Mouse (Mus musculus): ENCODE results near the gene Dhdh. TPM values are rescaled to one million over a fixed set of nuclear protein-coding genes. Genes with fewer than 3 reads are reported as not detected.
"Not testable (repeated sequence)": the region's sequence is repeated elsewhere in the genome, so short reads cannot be mapped to it uniquely, and the experiment has no call there.

Dhdh gene
- polyA plus RNA-seq, 1 experiment from 2014 or later = 4.5 TPM

- WGBS = 69% methylated on average over 18 of the region's 18 CpGs
- 0 out of 2 replicates have a peak overlapping the region, but pooled peaks have one; percentile 40 for H3K9ac ChIP-seq
- H3K27me3 ChIP-seq = no peaks in the 10 kb centered on the region
- peaks cover 17% of the 10 kb centered on the region for H3K36me3 ChIP-seq
- H3K27ac ChIP-seq = no peak overlapping the region
- H3K9me3 ChIP-seq = no peaks in the 10 kb centered on the region
- peaks cover 36% of the 10 kb centered on the region for H3K4me1 ChIP-seq
- ATAC-seq (ENCODE audit: insufficient number of reproducible peaks, insufficient read depth, low FRiP score, low TSS enrichment, low read depth) = 0 out of 2 replicates have a peak, but pooled peaks have one; percentile 21
- peak overlapping the region; percentile 30 for H3K4me2 ChIP-seq
- H3K4me3 ChIP-seq = peak overlapping the region; percentile 9; the same call in 1 of the 2 replicates
These were observed 34.5 kb upstream of the Dhdh start for GRCm38 (mm10) chr7:45522957-45523676.

- ATAC-seq (ENCODE audit: insufficient number of reproducible peaks, insufficient read depth, low FRiP score, low TSS enrichment, low read depth) = no peak
- H3K4me2 ChIP-seq = peak overlapping the region; percentile 61
- H3K36me3 ChIP-seq = peaks cover 17% of the 10 kb centered on the region
- no peaks in the 10 kb centered on the region for H3K9me3 ChIP-seq
- H3K9ac ChIP-seq = peak overlapping the region; percentile 73; the same call in 1 of the 2 replicates
- peaks cover 36% of the 10 kb centered on the region for H3K4me1 ChIP-seq
- H3K27me3 ChIP-seq = no peaks in the 10 kb centered on the region
- WGBS = 53% methylated on average over 16 of the region's 16 CpGs
- H3K27ac ChIP-seq = peak overlapping the region; percentile 92
- peak overlapping the region; percentile 51 for H3K4me3 ChIP-seq
These were observed 33.7 kb upstream of the Dhdh start for GRCm38 (mm10) chr7:45522194-45522752.

GRCm38 (mm10) chr7:45521728-45522184 is 33.2 kb upstream of the Dhdh start:
- H3K9ac ChIP-seq = peak overlapping the region; percentile 73
- peak; percentile 78 for ATAC-seq (ENCODE audit: insufficient number of reproducible peaks, insufficient read depth, low FRiP score, low TSS enrichment, low read depth)
- no peaks in the 10 kb centered on the region for H3K27me3 ChIP-seq
- H3K4me3 ChIP-seq = peak overlapping the region; percentile 51
- H3K4me2 ChIP-seq = peak overlapping the region; percentile 61
- H3K4me1 ChIP-seq = peaks cover 34% of the 10 kb centered on the region
- no peaks in the 10 kb centered on the region for H3K9me3 ChIP-seq
- under 1% methylated on average over 28 of the region's 28 CpGs for WGBS
- peak overlapping the region; percentile 92 for H3K27ac ChIP-seq
- H3K36me3 ChIP-seq = peaks cover 17% of the 10 kb centered on the region

GRCm38 (mm10) chr7:45520605-45521004 is 32.0 kb upstream of the Dhdh start:
- Histone ChIP-seq H3K27ac (no peak overlapping the region; the same call in 1 of the 2 replicates), H3K36me3 (peaks cover 17% of the 10 kb centered on the region), H3K9me3 (no peaks in the 10 kb centered on the region), H3K4me1 (peaks cover 35% of the 10 kb centered on the region), H3K4me3 (no peak overlapping the region), H3K4me2 (no peak overlapping the region), H3K27me3 (no peaks in the 10 kb centered on the region), H3K9ac (no peak overlapping the region)
- 93% methylated on average over 7 of the region's 7 CpGs for WGBS
- no peak for ATAC-seq (ENCODE audit: insufficient number of reproducible peaks, insufficient read depth, low FRiP score, low TSS enrichment, low read depth)

- Histone ChIP-seq H3K9me3 (no peaks in the 10 kb centered on the region), H3K9ac (no peak overlapping the region), H3K36me3 (peaks cover 17% of the 10 kb centered on the region), H3K4me1 (peaks cover 33% of the 10 kb centered on the region), H3K27ac (no peak overlapping the region), H3K4me3 (no peak overlapping the region), H3K27me3 (no peaks in the 10 kb centered on the region), H3K4me2 (no peak overlapping the region)
- 80% methylated on average over 8 of the region's 8 CpGs for WGBS
- ATAC-seq (ENCODE audit: insufficient number of reproducible peaks, insufficient read depth, low FRiP score, low TSS enrichment, low read depth) = no peak
These were observed 30.9 kb upstream of the Dhdh start for GRCm38 (mm10) chr7:45519345-45520120.

GRCm38 (mm10) chr7:45518618-45519017 is 30.0 kb upstream of the Dhdh start:
- WGBS = 94% methylated on average over 16 of the region's 16 CpGs
- H3K27me3 ChIP-seq = no peaks in the 10 kb centered on the region
- H3K4me3 ChIP-seq = no peak overlapping the region
- peaks cover 14% of the 10 kb centered on the region for H3K36me3 ChIP-seq
- ATAC-seq (ENCODE audit: insufficient number of reproducible peaks, insufficient read depth, low FRiP score, low TSS enrichment, low read depth) = no peak
- H3K9me3 ChIP-seq = no peaks in the 10 kb centered on the region
- H3K4me1 ChIP-seq = peaks cover 26% of the 10 kb centered on the region
- no peak overlapping the region for H3K9ac ChIP-seq
- no peak overlapping the region for H3K27ac ChIP-seq
- no peak overlapping the region for H3K4me2 ChIP-seq

GRCm38 (mm10) chr7:45516846-45517245 is 28.2 kb upstream of the Dhdh start:
- H3K9me3 ChIP-seq; H3K4me3 ChIP-seq; ATAC-seq (ENCODE audit: insufficient number of reproducible peaks, insufficient read depth, low FRiP score, low TSS enrichment, low read depth); H3K9ac ChIP-seq; H3K36me3 ChIP-seq; H3K27me3 ChIP-seq; H3K27ac ChIP-seq; H3K4me2 ChIP-seq: not testable (repeated sequence)
- H3K4me1 ChIP-seq = peaks cover 14% of the 10 kb centered on the region
- 75% methylated on average over 5 of the region's 5 CpGs for WGBS

- peak; percentile 54; the same call in 1 of the 2 replicates for ATAC-seq (ENCODE audit: insufficient number of reproducible peaks, insufficient read depth, low FRiP score, low TSS enrichment, low read depth)
- H3K9me3 ChIP-seq = no peaks in the 10 kb centered on the region
- H3K27ac ChIP-seq = peak overlapping the region; percentile 66; the same call in 1 of the 2 replicates
- H3K4me2 ChIP-seq = peak overlapping the region; percentile 27
- H3K9ac ChIP-seq = no peak overlapping the region
- H3K4me3 ChIP-seq = 0 out of 2 replicates have a peak overlapping the region, but pooled peaks have one; percentile 7
- H3K27me3 ChIP-seq = no peaks in the 10 kb centered on the region
- H3K36me3 ChIP-seq = no peaks in the 10 kb centered on the region
- 14% methylated on average over 16 of the region's 16 CpGs for WGBS
- H3K4me1 ChIP-seq = peaks cover 10% of the 10 kb centered on the region
These were observed 26.8 kb upstream of the Dhdh start for GRCm38 (mm10) chr7:45515436-45515835.

- peaks cover 13% of the 10 kb centered on the region for H3K4me1 ChIP-seq
- ATAC-seq (ENCODE audit: insufficient number of reproducible peaks, insufficient read depth, low FRiP score, low TSS enrichment, low read depth) = no peak
- WGBS = 81% methylated on average over 7 of the region's 7 CpGs
- H3K9me3 ChIP-seq = no peaks in the 10 kb centered on the region
- peak overlapping the region; percentile 44 for H3K27ac ChIP-seq
- no peak overlapping the region for H3K4me2 ChIP-seq
- H3K9ac ChIP-seq = no peak overlapping the region
- no peak overlapping the region for H3K4me3 ChIP-seq
- H3K36me3 ChIP-seq = no peaks in the 10 kb centered on the region
- H3K27me3 ChIP-seq = no peaks in the 10 kb centered on the region
These were observed 25.8 kb upstream of the Dhdh start for GRCm38 (mm10) chr7:45514411-45514810.

GRCm38 (mm10) chr7:45509912-45510787 is 21.5 kb upstream of the Dhdh start, which contains the start of gene Nucb1:
Gene Nucb1 (minus strand): TSS chr7:45510406.
- Histone ChIP-seq H3K27ac (peak within 1 kb of the TSS; percentile 94), H3K27me3 (no peaks in the 10 kb centered on the region), H3K9ac (peak within 1 kb of the TSS; percentile 85), H3K36me3 (peaks cover 30% of the 10 kb centered on the region), H3K4me1 (peaks cover 18% of the 10 kb centered on the region), H3K9me3 (no peaks in the 10 kb centered on the region), H3K4me2 (peak within 1 kb of the TSS; percentile 99), H3K4me3 (peak within 1 kb of the TSS; percentile 79)
- peak; percentile 89 for ATAC-seq (ENCODE audit: insufficient number of reproducible peaks, insufficient read depth, low FRiP score, low TSS enrichment, low read depth)
- WGBS = under 1% methylated on average over 44 of the region's 44 CpGs

Data from embryonic facial prominence, embryonic 13.5 days (tissue).